Mouse (Mus musculus): Measurements from ENCODE around the gene Cd300ld3.
"Not testable (repeated sequence)": the region's sequence is repeated elsewhere in the genome, so short reads cannot be mapped to it uniquely, and the experiment has no call there.

The Cd300ld3 gene

DNA sequence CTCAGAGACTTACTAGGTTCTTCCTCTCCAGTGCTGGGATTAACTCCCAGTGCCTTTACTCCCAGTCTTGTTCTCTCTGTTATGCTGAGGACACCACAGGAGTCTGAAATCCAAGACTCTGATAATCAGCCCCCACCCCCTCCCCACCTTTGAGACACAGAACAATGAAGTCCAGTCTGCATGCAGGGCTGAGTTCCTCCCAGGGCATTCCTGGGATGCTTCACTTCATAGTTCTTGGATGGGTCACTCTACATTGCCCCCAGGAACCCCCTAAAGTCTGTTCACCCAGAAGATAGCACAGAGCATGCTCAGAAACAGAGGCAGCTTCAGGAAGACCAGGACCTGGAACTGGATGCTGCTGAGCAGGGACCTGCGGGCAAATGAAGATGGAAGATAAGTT lies 4.8 kb upstream of the Cd300ld3 start:
- DNase-seq (ENCODE audit: low read depth, low spot score), result no peak

GRCm38 (mm10) chr11:115052206-115052605 lies 4.0 kb upstream of the Cd300ld3 start:
- no peak for DNase-seq (ENCODE audit: low read depth, low spot score)

- no peak for DNase-seq (ENCODE audit: low read depth, low spot score)
Measured at GRCm38 (mm10) chr11:115049282-115049895, 1.2 kb upstream of the Cd300ld3 start.

- not testable (repeated sequence) for DNase-seq (ENCODE audit: low read depth, low spot score)
Measured at GRCm38 (mm10) chr11:115037669-115038068, 10.5 kb downstream of the Cd300ld3 start, which contains the start of gene Cd300ld5. Gene Cd300ld5 (minus strand): TSS chr11:115037769.

GRCm38 (mm10) chr11:115026912-115027311 lies 21.3 kb downstream of the Cd300ld3 start, which contains the start of gene Cd300ld4:
Gene Cd300ld4 (minus strand): TSS chr11:115027012.
- not testable (repeated sequence) for DNase-seq (ENCODE audit: low read depth, low spot score)

DNA sequence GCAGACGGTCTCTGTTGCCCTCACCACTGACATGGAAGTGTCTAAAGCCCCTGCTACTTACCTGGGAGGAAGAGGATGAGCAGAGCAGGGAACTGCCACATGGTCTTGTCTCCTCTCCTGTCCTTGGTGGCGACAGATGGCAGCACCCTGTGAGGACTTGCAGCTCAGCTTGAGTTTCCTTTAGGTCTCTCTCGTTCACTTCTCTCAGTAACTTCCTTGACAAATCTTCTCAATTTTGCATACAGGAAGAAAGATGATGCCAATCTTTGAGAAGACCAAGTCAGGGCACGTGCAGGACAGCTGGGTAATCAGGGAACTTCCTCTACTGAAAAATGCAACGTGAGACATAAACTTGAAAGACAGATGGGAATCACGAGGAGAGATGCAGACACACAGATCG lies 32.1 kb downstream of the Cd300ld3 start, which contains the start of gene Cd300ld2:
Gene Cd300ld2 (minus strand): TSS at position 101 of the 400 bp plus-strand sequence.
- not testable (repeated sequence) for DNase-seq (ENCODE audit: low read depth, low spot score)

DNA sequence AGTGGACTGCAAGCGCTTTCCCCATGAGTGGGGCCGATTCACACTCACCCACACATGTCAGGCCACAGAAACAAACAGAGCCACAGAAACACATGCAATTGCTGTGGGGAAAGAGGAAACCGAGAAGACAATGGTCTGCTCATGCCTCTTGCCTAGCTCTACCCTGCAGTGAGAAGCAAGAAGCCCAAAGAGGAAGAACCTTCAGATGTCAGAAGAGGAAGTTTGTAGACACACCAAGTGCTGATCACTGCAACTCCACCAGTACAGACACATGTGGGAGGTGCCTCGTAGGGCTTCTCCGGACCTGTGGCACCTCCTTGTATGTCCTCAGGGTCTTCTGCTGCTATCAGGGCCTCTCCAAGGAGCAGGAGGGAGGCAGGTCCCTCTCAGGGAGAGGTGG lies 44.1 kb downstream of the Cd300ld3 start:
- no peak for DNase-seq (ENCODE audit: low read depth, low spot score)

DNA sequence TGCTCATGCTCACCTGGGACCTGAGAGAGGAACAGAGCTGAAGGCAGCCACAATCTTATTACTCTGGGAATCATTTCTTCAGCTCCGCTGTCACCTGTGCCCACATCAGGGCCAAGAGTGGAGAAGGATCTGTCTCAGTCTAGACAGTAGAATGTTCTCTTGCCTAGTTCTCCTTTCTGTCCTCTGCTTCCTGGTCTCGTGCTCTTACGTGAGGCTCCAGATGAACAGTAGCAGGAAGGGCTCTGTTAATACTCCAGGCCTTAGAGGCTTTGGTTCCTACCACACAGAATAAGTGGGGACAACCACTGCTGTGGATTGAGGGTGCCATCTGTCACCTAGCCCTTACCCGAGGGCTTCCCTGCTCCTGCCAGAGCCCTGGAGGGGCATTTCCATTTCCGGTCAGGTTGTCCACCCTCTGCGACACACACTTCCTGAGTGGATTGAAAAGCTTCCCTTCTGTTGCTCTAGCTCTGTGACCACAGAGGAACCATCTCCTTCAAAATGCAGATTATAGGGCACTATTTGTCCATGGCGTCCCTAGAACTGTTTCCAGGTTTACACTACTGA lies 46.7 kb downstream of the Cd300ld3 start, which contains the start of gene Cd300c2:
Gene Cd300c2 (minus strand): TSS at position 407 of the 567 bp plus-strand sequence.
- DNase-seq (ENCODE audit: low read depth, low spot score), result no peak

Data from skeletal muscle tissue, adult 2 months (tissue).